Mouse (Mus musculus) yolk sac, embryonic 10.5 days (tissue): ENCODE measurements around the gene Cdnf.

Source experiments
- DNase-seq: peaks from one replicate; pipeline ENCODE4 v3.0.0-alpha.2; 2017; ENCODE audit warnings: low spot score

Gene Cdnf

DNA sequence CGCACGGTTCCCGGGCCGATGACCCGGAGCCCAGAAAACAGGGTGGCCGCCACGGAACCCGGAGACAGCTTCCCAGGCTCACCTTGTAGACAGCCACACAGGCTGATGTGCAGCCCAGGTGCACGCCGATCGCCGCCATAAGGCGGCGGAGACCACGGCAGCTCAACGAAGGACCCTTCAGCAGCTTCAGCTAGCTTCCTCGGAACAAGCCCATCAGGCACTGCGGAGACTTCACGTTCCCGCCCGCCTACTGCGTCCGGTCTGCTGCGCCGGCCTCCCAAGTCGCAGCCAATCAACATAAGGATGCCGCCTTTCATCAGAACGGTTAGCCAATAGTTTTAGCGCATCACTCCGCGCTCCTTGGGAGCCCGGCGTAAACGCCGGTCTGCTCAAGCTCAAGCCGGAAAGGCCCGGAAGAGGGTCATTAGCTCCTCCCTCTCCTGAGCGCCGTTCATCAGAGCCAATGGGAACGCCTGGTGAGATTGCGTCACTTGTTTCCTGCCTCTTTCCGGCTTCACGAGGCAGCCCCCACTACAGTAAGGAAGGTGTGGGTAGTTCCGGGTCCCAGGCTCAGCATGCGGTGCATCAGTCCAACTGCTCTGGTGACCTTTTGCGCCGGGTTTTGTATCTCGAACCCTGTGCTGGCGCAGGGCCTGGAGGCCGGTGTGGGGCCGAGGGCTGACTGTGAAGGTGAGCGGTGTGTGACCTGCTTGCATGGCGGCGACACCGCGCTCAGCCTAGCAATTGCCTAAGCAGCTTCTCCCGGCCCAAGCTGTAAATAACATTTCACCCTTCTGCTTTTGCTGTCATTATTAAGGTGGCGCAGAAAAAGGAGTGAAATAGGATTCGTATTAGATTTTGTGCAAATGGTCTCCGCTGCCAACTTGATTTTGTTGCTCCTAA is at the start of gene Cdnf, which contains the start of the genes Gm45902 and Hspa14:
Cdnf (plus strand) TSS at position 479 of the 903 bp plus-strand sequence.
Gm45902 (minus strand) TSS at position 239 of the 903 bp plus-strand sequence.
Hspa14 (minus strand) TSS at position 263 of the 903 bp plus-strand sequence.
- peak; percentile 97 for DNase-seq

DNA sequence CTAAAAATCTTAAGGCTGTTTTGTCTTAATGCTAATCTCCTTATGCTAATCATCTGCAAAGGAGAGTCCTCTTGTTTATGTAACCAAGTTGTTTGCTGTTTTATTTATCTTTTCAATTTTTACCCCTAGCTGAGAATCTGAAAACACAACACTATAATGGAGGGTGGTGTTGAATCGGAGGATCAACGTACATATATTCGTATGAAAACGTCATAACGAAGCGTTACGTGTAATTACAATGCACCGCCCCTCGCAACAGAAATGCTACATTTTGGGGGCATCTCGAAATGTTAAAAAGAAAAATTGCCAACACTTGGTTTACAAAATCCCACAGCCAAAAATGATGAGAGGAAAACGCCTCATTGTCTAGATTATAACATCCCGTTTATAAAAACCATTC is 38.9 kb upstream of the Cdnf start:
- no peak for DNase-seq

DNA sequence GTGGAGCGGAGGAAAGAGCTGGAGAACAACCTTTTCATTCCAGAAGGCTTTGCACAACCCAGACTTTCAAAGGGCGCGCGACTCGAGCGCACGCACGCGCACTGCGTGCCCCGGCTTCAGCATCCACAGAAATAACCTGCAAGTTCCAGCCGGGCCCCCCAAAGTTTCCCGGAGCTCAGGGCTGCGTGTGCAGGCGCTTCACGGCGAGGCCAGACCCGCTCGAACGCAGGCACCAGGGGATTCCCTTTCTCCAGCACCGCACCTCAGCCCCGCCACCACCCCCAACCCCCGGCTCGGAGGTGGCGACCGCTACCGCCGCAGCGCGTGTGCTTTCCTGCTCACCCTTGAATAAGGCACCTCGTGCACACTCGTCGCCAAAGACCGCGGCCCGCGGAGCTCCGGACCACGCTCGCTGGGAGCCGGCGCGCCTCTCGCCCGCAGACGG is 38.4 kb upstream of the Cdnf start:
- peak; percentile 77 for DNase-seq

DNA sequence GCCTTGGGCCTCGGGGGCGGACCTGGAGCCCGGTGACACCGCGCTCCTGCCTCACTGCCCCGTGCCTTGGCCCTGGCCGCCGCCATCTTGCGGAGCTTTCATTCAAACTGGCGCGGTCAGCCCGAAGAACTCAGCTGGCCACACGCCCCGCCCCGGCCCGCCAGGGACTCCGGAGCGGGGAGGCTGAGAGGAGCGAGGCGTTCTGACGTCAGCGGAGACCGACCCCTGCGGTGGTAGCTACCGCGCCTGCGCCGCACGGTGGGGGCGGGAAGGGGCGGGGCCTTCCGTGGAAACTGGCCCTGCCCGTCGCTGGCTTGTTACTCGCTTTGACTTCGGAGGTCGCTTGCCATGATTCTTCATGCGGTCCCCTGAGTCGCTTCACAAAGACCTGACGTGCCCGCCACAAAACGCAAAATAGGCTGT is 38.0 kb upstream of the Cdnf start, which contains the start of gene Suv39h2:
Suv39h2 (minus strand) TSS at position 171 of the 423 bp plus-strand sequence.
- peak; percentile 96 for DNase-seq

DNA sequence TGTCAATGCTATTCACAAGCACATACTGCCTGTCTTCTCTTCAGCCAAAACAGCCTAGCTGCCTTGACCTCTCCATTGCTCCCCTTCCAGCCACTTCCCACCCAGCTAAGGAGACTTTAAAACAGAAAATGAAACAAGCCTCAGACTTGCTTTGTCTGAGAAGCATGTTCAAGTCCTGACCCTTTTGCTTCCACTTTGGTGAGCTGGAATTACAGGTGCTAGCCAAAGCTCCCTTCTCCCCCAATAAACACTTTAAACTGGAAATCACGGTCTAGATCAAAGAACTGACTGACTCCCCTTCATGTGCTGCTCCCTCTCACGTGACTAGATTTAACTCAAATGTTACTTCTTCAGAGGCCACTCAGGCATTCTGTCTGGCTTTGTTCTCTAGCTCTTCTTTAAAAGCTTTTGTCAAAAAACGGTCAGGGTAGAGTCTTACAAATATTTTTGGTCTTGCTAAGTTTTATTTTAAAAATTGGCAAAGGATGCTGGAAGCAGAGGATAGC is 37.0 kb upstream of the Cdnf start:
- DNase-seq = no peak

DNA sequence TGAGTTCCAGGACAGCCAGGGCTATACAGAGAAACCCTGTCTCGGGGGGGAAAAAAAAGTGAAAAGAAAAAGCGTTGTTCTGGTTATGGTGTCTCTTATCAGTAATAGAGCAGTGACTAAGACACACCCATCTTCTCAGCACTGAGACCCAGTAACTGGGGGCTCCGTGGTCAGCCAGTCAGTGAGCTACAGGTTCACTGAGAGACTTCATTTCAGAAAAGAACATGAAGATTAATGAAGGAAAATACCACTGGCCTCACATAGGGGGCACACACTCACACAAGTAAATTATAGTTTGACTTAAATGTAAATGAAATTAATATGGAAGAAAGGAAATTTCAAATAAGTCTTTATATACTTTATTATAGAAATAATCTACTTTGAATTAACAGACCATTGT is 32.6 kb upstream of the Cdnf start:
- DNase-seq = no peak

DNA sequence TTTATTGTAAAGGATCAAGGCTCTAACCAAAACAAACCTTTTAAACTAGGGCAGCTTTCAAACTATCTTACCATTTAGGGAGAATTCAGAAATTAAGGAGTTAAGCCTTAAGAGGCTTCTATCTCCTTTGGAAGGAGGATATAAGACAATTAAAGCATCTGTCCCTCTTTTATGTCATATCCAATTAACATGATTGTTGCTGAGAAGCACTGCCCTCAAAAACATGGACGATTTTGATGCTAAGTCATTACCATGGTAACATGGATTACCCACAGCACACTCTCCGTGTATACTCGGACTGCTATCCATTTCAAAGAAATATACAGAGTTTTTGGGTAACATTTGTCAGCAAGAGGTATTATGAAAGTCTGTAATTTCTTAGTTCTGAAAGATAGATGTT is 23.0 kb upstream of the Cdnf start:
- no peak for DNase-seq

DNA sequence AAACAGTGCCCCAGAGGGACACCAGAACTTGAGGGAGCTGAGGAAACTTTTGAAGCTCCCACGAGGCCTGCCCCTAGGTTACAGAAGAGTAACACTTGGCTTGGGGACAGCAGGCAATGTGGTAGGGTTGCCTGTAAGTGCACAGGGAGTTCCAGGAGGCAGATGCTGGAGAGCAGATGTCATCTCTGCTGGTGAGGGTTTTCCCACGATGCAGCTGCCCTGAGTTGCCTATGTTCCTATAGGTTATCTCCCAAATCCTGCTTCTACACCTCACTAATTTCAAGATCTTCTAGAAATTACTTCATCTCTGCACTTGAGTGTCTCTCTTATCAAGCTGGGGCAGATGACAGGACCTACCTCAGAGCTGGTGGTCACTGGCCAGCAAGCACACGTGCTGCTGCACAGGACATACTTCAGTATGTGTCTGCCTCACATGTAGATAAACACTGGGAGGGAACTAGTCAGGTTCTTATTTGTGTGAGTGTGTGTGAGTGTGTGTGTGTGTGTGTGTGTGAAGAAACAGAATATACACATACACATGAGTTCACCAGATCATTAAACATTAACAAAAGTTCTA is 18.9 kb upstream of the Cdnf start:
- DNase-seq = no peak

DNA sequence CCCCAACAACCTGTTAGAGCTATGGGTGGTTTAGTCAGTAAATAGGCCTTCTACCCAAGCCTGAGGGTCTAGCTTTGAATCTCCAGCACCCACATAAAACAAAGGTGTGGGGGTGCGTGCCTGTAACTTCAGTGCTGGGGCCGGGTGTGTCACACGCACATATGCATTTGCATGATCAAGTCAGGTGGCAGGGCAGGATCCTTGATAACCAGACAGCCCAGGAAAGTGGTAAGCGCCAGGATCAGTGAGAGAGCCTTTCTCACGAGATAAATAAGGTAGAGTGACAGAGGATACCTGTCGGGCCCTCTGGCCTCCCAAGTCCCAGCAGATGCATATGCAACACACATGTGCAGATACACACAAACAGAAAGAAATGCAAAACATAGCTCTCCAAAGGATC is 13.3 kb upstream of the Cdnf start:
- DNase-seq = no peak

DNA sequence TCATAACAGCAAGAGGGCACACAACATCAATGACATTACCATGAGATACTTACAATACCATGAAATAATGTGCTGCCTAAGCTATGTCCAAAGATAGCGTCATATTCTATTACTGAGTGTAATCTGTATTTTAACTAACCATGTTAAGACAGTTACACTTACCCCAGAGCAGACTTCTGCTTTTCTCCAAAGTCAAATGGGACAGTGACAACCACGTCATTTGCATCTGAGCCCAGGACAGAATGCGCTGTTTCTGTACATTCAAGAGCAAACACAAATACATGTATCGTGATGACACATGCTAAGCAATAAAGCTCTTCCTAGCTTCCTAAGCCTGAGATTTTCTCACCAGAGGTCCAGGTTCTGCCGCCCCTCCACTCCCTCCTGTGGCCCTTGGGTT is 11.9 kb upstream of the Cdnf start:
- no peak for DNase-seq

DNA sequence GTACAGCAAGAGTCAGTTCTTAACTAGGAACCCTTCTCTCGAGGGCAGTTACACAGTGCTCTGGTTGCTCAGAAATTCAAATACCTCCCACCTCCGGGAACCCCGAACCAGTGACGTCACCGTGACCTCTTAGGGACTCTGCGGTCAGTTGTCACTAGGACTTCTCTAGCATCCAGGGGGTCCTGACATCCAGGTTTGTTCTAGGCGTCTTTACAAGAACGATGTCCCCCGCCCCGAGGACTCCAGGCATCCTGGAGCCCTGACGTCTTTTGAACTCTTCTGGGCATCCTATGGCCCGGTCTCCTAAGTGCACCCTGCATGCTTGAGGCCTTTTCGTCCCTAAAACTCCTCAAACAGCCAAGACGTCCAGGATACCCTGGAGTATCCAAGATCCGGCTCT is 754 bp upstream of the Cdnf start:
- peak; percentile 53 for DNase-seq

DNA sequence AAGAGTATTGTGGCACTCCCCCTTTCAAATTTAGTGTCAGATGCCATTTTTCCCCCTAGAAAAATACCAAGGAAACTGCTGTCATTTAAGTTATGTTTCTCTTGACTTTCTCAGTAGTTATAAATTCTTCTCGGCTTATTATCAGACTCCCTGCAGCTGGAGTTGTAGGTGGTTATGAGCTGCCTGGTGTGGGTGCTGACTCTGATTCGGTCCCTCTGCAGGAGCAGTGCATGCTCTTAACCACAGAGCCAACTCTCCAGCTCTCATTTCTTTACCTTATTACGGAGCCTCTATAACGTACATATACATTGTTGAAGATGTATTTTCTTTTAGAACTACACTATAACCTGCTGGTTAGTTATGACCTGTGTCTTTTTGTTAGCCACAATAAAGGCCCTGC is 9.7 kb downstream of the Cdnf start:
- no peak for DNase-seq

DNA sequence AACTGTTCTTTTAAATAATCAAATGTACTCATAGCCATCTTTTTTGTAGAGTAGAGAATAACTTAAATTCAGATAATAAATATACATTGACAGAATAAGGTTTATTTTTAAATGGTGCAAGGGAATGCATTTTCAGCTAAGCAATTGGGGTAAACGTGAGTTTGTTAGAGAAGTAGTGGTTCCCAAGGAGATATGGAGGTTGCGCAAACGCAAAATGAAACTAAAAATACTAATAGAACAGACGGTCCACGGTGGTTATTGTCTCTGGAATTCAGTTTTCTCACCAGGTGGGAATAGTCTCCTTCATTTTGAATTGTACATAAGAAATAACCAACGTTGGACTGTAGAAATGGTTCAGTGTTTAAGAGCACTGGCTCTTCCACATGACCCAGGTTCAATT is 13.5 kb downstream of the Cdnf start:
- DNase-seq = no peak

DNA sequence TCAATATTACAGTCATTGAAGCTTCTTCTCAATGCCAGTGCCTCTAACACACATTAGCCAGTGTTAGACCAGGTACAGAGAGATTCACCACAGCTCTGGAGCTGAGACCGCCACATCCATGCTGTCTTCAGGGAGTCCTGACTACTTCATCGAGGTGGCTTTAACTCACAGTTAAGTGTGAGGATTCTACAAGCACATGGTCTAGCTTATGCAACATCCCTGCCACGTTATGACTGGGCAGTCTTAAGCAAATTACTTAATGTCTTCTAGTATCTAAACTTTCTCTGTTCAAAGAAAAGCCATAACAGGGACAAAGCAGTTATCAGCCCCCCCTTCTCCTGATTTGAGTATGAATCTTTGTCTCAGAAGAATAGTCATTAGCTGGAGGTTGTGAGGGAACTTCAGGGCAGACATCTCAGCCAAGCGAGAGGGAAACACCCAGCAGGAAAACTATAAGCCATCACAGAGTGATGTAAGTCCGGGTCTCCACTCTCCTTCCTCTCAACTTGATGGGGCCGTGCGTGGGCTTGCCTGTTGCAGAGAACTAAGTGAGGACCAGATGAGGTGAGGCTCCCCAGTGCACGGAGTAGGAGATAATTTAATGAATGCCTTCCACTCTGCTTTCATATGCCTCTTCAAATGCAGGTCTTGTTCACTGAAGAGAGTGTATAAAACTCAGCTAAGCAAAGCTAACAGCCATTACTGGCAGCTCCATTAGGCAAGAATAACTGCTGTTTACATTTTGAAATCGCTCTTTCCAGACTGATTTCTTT is 28.7 kb downstream of the Cdnf start:
- DNase-seq = no peak

DNA sequence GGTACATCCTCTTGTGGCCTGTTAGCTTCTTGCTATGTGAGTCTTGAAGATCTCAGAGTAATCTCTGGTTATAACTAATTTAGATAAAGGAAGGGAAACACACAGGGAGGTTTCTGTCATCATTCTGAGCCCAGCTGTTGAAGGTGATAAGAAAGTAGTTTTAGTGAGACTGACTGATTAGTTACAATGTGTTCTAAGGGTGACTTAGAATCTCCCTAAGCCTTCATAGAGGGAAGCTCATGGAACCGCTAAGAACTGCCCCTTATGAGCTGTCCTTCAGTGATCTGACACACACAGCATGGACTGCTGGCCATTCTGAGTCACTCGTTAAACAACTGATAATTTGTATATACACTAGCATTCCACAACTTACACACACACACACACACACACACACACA is 33.2 kb downstream of the Cdnf start:
- no peak for DNase-seq

DNA sequence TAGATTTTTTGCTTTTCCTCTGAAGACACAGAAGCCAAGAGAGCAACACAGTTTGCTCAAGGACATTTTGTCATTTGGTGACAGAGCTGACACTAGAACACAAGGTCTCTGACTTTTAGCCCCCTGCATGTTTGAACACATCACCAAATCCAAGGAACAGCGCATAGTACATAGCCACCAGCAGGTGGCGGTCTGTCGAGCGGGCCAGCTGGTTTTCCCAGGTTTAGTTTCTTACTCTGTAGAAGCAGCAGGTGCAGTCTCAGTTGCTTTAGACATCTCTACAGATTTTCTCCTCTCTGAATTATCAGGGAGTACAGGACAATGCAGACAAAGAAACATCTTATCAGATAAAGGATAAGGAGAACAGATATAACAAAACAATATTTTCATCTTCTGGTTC is 33.8 kb downstream of the Cdnf start:
- no peak for DNase-seq

DNA sequence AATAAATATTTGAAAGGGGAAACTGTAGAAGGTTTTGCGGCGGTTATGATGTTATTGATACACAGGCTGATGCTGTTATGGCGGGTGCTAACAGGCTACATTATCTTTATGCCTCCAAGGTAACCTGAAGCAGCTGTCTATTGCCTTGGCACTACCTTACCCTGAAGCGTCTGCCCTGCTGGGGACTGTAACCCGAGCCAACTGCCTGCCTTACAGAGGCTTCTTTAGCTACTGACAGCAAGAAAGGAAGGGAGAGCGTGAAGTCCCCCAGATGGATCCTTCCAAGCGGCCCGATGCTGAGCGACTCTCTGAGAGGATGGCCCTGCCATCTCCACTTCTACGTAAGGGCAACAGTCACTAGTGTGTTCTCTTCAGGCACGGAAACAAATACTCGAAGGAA is 57.4 kb downstream of the Cdnf start, which contains the start of gene Fam107b:
Fam107b (plus strand) TSS at position 303 of the 400 bp plus-strand sequence.
- no peak for DNase-seq

DNA sequence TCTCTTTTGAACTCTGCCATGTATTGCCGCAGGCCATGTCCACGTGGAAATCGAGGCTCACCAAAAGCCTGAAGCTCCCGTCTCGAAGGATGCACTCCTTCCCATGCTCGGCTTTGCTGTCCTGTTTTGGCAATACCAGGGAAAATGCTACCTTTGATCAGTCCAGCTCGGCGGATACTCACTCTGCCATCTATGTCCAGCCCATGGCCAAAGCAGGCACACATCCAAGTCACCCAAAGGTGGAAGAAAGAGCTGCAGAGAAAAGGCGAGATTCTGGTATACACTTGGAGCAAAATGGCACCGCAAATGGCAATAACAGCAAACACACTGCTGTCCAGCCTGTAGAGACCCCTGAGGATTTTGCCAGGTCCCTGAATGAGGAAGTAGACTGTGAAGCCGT is 57.8 kb downstream of the Cdnf start:
- DNase-seq = no peak

DNA sequence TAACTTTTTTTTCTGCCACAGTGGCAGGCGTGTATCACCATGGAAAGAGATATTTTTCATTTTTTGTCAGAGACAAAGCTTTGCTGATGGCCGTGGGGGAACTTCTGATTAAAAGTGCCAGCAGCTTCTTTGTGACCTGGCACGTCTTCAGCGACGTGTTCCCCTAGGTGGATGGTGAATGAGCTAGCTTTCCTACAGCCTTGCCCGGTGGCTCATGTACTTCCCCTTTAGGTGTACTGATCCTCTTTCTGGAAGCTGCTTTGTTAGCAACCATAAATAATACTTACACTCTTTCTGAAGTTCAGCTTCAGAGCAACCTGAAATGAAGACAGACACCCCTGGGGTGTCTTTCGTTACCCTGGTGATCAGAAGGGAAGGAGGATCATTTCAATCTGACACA is 61.1 kb downstream of the Cdnf start:
- DNase-seq = no peak

DNA sequence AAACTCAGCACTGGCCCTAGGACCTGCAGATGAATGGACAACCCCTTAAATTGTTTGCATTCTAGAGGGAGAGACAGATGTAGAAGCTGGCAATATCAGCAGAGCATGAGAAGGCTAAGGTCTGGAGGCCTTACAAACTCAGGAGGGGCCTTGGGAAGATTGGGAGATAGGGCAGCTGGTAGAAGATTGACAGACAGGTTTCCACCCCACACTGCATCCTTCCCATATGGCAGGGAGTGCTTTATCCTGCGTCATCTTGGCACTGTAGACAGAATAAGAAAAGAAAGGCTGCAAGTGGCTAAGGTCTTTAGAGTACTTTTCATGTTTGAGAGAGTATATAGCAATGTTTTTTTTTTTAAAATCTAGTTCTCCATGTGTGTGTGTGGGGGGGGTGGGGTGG is 62.3 kb downstream of the Cdnf start:
- no peak for DNase-seq
